Mouse (Mus musculus) MEL-GATA-1-ER (cell line): Measurements from ENCODE around the gene Slc9b1.

ENCODE experiments used
- DNase-seq: peaks from one replicate; pipeline ENCODE4 v3.0.0-alpha.2; 2012; ENCODE audit warnings: low read depth; ENCODE audit errors: extremely low read depth

The Slc9b1 gene

DNA sequence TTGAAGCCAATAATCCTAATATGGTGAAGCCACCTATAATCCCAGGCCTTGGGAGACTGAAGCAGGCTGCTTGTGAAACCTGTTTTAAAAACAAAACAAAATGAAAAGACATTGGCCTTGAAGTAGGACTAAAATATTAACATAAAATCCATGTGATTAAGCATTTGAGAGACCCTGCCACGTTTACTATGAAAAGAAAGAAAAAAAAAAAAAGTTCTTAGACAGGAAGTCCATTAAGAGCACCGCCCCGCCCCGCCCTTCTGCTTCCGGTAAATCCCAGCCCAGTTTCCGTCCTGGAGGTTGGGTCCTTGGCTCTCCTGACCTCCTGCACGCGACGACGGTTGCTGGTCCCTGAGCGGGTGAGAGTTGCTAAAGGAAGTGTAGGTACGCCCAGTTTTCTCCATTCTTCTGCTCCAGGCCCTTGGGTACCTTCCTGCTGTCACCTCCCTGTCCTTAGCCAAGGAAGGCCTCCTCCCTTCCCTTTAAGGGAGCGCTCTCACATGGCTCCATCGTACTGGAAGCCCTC is at the start of gene Slc9b1:
Slc9b1 (plus strand) TSS at position 291 of the 526 bp plus-strand sequence.
- no peak for DNase-seq

DNA sequence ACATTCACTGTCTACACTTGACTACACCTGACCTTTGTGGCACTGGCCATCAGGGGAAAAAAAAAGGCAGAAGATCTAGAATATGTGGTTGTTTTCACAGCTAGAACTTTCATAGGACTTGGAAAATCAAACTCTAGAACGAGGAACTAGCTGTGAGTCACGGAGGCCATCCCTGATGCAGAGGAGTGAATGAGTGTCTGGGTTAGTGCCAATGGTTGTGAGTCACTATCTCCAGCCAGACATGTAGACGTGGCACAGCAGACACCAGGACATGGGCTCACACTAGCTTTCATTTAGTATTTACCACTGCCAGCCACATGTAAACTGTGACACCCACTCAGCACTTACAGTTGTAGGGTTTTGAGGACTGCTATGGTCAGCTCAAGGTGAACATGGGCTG is 49.3 kb upstream of the Slc9b1 start:
- peak; percentile 58 for DNase-seq

DNA sequence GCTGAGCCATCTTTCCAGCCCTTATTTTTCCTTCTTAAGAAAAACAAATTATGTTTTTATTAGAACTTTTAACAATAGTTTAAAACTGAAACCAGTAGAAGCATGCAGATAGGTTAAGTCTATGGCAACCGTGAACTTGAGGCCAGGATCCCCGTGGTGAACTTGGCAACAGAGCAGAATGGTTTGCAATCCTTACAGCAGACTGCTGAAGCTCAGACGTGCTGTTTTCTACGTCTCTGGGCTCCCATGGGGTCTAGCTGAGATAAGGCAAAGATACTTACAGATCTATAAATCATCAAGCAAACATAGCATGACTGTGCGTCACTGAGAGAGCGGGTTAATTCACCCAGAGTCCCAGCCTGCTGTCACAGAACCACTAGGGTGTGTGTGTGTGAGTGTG is 47.7 kb upstream of the Slc9b1 start:
- no peak for DNase-seq

DNA sequence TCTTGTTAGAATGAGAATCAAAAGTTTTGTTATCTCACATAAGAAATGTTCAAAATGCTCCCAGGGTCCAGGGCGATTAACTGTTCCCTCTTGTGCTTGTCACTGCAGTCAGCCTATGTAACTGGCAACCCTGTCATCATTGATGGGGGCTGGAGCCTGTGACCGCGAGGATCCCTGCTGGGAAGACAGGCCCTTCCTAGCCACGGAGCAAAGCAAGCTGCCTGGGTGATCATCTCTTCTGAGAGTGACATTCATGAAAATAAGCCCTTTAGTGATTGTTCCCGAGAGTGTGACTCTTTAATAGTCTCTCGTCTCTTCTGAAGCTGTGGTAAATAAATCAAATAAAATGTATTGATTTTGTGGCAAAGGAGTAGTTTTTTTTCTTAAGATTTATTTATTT is 43.8 kb upstream of the Slc9b1 start:
- no peak for DNase-seq

DNA sequence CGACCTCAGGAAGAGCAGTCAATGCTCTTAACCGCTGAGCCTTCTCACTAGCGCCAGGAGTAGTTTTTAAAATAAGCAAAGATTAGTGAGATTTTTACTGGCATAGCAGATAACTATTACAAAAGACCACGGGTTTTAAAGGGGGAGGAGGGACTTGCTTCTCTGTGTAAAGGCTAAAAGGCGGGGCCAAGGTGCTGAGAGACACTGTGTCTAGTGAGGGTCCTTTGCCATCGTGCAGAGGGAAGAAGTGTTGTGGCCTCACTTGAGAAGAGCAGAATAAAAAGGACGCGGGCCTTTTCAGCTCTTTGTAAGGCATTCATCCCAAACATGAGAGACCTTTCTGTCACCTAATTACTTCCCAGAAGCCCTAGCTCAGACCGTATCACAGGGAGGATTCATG is 43.3 kb upstream of the Slc9b1 start:
- no peak for DNase-seq

DNA sequence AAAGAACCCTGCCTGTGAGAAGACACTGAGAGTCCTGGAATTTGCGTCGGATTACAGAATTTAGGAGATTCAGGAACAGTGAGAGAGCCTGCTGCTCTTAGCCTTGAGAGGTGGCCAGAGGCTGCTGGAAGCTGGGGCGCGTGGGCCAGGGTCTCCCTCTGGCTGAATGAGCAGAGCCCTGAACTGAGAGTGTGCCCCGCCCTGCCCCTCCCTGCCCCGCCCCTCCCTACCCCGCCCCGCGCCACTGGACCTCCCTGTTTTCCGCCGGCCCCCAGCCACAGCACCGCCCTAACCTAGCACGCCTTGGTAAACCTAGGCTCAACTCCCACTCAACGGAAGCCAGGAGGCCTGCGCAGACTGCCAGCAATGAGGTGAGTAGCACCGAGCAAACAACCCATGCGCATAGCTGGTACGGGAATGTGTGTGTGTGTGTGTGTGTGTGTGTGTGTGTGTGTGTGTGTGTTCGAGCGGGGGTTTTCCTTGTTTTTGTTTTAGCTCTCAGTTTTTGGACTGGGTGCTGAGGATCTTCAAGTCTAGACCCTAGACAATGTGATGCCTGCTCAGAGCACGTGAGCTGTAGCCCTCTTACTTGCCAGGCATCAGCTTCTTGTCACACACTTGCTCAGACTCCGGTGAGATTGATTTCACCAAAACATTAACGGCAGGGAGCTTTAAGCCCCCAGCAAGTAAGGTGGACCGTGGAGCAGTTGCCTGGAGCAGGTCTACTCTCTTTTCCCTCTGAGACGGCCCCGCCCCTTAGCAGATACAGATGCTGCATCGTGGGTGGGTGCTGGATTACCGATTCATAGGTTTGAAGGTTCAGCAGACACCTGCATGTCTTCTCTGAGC is 40.2 kb upstream of the Slc9b1 start, which contains the start of gene Slc9b2:
Slc9b2 (plus strand) TSS at position 290 of the 849 bp plus-strand sequence.
- peak; percentile 53 for DNase-seq

DNA sequence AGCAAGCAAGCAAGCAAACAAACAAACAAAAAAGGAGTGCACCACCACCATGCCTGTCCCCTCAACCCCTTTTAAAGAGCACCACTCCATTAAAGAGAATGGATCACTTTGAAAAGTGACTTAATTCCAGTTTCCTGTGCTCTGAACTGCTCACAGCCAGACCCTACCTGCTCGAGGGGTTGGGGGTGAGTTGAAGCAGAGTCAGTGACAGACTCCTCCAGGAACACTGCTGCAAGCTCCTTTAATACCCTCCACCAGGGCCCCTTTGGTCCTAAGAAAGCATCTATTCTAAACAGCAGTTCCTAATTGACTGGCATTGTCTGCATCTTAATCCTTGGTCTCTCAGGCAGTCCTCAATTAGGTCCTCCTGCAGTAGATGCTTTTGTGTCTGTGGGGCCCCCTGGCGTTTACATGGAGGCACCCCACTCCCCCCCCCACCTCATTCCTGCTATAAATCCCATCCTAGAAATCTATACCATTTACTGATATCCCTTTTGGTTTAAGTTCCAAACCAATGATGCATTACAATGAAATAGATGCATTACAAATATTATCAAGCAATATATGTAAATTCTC is 34.8 kb upstream of the Slc9b1 start:
- no peak for DNase-seq

DNA sequence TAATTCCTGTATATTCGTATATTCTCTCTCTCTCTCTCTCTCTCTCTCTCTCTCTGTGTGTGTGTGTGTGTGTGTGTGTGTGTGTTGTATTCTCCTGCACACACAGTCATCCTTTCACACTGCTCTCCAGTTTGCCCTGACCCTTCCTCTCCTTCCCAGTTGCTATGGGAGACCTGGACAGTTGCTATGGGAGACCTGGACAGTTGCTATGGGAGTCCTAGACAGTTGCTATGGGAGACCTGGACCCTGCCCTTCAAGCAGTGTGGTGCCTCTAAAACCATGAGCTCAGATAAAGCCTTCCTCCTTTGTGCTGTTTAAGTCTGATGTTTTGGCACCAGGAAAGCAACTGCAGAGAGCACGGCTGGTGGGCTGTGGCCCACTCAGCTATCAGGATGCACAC is 34.1 kb upstream of the Slc9b1 start:
- no peak for DNase-seq

DNA sequence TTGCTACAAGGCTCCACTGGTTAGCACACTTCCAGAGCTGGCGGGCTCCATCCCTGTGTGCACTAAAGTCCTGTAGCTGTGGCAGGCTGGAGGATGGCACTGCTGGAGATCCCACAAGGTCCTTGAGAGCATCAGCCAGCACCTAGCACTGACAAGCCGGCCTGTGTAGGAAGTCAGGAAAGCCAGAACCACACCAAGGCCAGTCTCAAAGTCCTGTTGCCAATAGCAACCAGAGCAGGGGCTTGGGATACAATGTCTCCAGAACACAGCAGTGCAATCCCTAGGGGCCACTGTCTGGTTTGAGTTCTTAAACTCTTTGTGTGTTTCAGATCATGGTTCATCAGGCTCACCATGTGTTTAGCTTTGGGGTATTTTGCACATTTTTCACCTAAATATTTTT is 33.0 kb upstream of the Slc9b1 start:
- no peak for DNase-seq

DNA sequence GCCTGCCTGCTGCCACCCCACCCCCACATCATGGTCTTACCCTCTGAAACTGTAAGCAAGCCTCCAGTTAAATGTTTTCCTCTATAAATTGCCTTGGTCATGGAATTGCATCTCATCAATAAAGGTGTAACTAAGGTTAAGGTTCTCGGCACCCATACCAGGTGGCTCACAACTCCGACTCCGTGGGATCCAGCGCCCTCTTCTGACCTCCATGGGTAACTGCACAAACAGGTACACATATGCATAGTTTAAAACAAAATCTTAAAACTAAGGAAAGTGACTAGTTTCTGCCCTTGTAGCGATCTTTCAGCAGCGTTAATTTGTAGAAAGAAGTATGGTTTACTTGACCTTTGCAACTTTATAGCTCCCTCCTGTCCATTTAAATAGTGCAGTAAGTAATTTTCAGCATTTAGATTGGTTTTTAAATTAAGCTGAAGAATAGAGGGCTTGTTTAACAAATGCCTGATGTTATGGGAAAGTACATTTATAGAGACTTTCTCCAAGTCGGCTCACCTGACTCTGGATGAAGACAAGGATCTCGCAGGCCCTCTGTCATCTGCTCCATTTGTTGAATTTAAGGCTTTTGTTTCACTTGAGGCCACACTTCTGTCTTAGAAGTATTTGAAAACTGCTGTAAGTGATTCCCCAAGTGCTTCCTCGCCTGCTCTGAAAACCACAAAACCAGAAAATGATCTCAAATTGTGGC is 32.0 kb upstream of the Slc9b1 start:
- DNase-seq, result no peak

DNA sequence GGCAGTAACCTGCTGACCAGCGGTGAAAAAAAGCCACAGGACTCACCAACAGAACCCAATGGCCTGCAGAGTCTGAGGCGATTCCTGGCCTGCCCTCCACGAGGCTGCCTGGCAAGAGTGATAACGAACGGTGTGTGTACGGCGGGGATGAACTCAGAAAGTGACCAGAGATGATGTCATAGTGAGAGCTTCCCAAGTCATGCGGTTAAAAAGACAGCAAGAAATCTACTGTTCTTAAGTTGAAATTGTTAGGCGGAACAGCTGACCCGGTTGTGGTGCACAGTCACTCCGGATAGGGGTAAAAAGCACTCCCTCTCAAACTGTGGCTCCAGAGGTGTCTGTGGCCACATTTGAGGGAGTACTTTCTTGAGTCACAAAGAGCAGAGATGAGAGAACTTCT is 29.5 kb upstream of the Slc9b1 start:
- no peak for DNase-seq

DNA sequence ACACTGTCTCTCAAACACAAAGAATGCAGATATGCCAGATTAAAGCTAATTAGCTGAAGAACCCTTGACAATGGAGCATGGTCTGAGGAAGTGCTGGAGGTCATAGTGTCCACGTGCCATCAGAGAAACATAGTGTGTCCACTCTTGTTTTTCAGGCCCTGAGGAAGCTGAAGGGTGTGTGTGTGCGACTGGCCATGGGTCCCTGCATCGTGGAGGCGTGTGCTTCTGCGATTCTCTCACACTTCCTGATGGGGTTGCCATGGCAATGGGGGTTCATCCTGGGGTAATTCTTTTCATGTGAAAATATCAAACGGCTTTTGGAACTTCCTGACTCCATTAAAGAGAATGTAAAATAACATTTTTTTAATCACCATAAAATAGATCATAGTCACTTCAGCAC is 23.5 kb upstream of the Slc9b1 start:
- DNase-seq, result no peak

DNA sequence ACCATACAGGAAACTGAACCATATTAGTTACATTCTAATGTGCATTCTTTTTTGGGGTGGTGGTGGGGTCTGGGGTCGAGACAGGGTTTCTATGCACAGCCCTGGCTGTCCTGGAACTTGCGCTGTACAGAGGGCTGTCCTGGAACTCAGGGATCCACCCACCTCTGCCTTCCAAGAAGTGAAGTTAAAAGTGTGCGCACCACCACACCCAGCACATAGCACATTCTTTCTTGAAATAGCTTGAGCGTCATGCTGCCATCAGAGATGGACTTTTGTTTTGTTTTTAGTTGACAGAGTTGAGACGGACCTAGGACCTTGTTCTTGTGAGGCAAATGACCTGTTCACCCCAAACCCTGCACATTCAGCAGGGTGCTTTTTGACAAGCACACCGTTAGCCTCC is 20.7 kb upstream of the Slc9b1 start:
- no peak for DNase-seq

DNA sequence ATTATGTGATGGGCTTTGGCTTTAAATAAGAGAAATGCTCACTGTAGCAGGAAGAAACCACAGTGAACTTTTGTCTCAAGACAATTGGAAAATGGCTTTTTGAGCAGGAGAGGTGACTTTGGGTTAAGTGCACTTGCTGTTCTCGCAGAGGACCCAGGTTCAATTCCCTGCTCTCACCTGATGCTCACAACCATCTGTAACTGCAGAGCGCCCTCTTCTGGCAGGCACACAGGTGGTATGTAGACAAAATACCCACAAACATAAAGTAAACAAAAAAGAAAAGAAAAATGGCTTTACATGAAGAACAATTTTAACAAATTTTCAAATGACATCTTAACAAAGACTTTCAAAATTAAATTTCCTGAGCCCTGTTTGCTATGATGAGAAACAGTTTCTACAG is 20.2 kb upstream of the Slc9b1 start:
- DNase-seq, result peak; percentile 26

DNA sequence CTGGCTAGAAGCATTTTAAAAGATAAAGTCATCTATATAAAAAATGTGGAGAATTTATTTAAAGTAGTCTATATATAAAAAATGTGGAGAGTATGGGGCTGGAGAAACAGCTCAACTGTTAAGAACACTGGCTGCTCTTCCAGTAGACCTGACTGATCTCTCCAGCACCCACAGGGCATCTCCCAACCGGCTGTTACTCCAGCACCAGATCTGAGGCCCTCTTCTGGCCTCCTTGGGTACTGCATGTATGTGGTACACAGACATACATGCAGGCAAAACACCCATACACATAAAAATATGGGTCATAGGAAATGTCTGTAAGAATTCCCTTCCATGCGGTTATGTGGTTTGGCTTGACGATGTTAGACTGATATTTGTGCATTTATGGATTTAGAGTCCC is 19.3 kb upstream of the Slc9b1 start:
- DNase-seq, result peak; percentile 73

DNA sequence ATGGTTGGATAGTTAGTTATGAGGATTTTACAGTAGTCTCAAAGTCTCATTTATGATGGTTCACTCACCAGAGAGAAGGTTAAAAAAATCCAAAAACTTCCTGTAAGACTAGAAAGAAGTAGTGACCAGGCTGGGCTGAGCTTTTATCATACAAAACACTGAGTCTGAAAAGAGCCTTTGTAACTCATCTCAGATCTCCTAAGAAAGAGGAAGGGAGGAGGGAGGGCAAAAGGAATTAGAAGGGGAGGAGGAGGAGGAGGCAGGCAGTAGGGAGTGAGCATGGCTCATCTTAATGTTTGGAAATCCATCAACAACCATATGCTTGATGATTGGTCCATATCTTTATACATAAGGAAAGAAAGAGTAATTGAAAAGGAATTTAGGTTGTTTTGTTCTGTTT is 15.1 kb upstream of the Slc9b1 start:
- no peak for DNase-seq

DNA sequence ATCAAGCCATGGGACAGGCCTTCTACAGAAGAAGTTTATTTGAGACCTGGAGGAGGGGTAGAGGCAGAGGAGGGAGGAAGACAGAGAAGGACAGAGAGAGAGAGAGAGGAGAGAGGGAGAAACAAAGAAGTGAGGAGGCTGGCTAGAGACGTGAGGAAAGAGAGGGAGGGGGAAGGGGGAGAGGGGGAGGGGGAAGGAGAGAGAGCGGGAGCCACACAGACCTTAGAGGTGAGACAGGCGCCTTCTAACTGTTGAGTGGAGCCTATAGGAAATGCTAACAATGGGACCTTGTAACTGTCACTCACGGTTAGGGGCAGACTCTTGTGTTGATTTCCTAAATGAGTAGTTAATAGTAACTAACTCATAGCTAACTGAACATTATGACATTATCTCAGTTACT is 14.1 kb upstream of the Slc9b1 start:
- no peak for DNase-seq

DNA sequence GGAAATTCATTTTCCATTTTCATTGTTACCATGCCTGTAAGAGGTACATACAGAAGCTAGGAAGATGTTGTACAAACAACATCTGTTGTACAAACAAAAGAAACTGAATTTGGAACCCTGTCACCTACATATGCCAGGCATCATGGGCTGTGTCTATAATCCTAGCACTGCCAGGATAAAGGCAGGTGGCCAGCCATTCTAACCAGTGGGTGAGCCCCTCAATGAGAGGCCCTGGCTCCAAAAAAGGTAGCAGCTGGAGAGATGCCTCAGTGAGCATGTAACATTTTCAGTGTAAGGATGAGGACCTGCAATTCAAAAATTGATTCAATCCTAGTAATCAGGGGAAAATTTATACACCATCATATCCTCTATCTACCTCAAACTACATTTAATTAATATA is 1.2 kb downstream of the Slc9b1 start:
- DNase-seq, result no peak

DNA sequence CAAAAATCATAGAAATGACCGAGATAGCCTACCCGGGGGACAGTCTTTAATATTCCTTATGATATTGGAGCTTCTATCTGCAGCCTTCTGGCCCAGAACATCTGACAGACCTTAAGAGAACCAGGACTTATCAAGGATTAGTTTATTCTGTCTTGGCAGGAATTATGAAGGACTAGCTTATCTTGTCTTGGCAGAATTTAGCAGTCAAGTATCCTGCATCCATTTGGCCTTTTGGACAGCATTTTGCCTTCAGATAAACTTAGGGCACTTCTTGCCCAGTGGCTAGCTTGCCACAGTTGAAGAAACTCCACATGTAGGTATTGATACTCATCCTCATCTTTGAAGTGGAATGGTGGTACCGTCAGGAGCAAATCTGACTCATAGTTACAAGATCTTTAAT is 4.0 kb downstream of the Slc9b1 start:
- no peak for DNase-seq

DNA sequence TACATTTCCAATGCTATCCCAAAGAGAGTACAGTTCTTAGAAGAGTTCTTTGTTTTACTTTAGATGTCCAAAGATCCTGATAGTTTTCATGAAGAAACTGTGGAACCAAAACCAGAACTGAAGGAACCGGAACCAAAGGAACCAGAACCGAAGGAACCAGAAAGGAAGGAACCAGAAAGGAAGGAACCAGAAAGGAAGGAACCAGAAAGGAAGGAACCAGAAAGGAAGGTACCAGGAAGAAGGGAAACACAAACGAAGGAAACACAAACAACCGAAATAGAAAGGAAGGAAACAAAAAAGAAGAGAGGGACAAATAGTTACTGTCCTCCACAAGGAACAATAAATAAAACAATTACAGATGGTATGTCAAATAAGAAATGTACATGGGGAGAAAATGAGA is 9.6 kb downstream of the Slc9b1 start:
- DNase-seq, result no peak

DNA sequence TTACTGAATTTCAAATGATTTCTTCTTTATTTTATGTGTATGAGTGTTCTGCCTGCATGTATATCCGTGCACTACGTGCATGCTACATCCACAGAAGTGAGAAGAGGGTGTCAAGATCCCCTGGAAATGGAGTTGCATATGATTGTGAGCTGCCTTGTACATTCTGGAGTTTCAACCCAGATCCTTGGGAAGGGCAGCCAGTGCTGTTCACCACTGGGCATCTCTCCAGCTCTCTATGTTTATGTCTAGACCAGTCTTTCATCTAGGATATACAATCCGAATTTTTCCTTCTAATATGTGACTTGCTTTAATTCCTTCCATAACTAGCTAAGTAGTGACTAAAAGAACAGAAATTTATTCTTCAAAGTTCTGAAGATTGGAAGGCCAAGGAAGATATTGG is 28.0 kb downstream of the Slc9b1 start:
- DNase-seq, result no peak

DNA sequence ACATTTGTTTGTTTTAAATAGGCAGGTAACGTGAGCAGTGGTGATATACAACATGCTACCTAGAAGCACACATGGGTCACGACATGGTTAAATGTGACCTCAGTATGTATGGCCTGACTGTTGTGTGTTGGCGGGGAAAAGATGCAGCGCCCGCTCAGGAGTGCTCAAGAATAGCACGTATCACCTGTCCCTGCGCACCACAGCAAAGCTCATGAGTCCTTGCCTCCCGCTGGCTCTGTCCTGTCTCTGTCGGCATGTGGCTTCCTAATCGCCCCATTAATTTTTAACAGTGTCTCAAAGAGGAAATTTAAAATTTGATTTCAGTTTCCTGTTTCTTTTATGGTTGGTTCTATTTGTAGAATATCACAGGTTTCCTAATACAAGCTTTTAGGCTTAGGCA is 29.6 kb downstream of the Slc9b1 start:
- DNase-seq, result no peak
